Comparison of ENCODE assay signal across 28 mouse cellular contexts in the genomic region with DNA sequence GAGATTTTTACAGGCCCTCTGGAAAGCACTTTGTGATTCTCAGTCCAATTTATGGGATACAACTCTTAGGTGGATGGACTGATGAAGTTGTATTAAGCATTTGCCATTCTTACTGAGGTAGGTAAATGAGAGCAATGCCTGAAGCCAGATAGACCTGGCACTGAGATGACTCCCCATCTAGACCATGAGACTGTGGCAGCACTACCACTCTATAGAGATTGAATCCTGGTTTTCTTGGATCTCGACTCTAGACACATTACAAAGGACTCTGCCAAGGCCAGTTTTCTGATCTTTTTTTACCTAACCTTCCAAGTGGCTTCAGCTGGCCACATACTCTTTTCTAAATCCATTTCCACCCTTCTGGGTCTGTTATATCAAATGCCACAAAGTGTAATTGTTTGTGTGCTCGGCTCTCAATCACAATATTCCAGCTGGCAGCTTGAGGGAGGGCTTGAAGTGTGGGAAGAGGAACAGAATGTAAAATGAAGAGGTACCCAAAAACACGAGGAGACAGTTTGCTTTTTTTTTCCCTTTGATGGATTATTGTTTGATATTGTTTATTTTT.
DNase-seq lines count a peak whose midpoint lies in the region; ATAC-seq and TF ChIP-seq lines count a peak whose summit lies in the region.
"Had no signal": no experiment of that assay in that cellular context is flagged by ENCODE, and none has a peak within 500 bp of the region (broad histone marks: within the 10 kb centered on the region; RNA-seq: fewer than 3 reads in every experiment).

No protein-coding gene starts in this region.

- no peak for TF ChIP-seq CTCF in left cerebral cortex, adult 2 months (IDR thresholded peaks at IDR 0.05)
- no peak for TF ChIP-seq CTCF in layer of hippocampus, adult 2 months (conservative IDR thresholded peaks at IDR 0.05)

- H3K27me3 ChIP-seq in hindbrain, embryonic 15.5 days, result no peaks in the 10 kb centered on the region
- H3K27me3 ChIP-seq in hindbrain, embryonic 14.5 days (ENCODE audit: control insufficient read depth, insufficient read depth, low read length), result no peaks in the 10 kb centered on the region
- H3K27me3 ChIP-seq: embryonic facial prominence, embryonic 13.5 days; forebrain, embryonic 15.5 days; heart, embryonic 13.5 days; limb, embryonic 15.5 days; liver, embryonic 13.5 days had no signal

- 48% methylated on average over 3 of the region's 3 CpGs for WGBS in hindbrain, embryonic 15.5 days
- 64% methylated on average over 3 of the region's 3 CpGs for WGBS in hindbrain, embryonic 14.5 days

- H3K4me2 ChIP-seq in hindbrain, embryonic 15.5 days, result no peak overlapping the region
- H3K4me2 ChIP-seq in hindbrain, embryonic 14.5 days (replicated peaks), result no peak overlapping the region
- H3K4me2 ChIP-seq: embryonic facial prominence, embryonic 13.5 days; forebrain, embryonic 15.5 days; heart, embryonic 13.5 days; limb, embryonic 15.5 days; liver, embryonic 13.5 days had no signal

- peaks cover 9% of the 10 kb centered on the region for H3K36me3 ChIP-seq in hindbrain, embryonic 15.5 days
- peaks cover 15% of the 10 kb centered on the region for H3K36me3 ChIP-seq in hindbrain, embryonic 14.5 days (replicated peaks; ENCODE audit: control insufficient read depth, insufficient read depth)
- H3K36me3 ChIP-seq: embryonic facial prominence, embryonic 13.5 days; forebrain, embryonic 10.5 days; forebrain, embryonic 15.5 days; heart, embryonic 13.5 days; limb, embryonic 10.5 days; limb, embryonic 15.5 days; liver, embryonic 13.5 days had no signal

- H3K4me3 ChIP-seq in hindbrain, embryonic 15.5 days, result no peak overlapping the region
- no peak overlapping the region for H3K4me3 ChIP-seq in hindbrain, embryonic 14.5 days (replicated peaks; ENCODE audit: low read length)
- no peak overlapping the region for H3K4me3 ChIP-seq in left cerebral cortex, adult 2 months
- no peak overlapping the region for H3K4me3 ChIP-seq in layer of hippocampus, adult 2 months
- H3K4me3 ChIP-seq: embryonic facial prominence, embryonic 13.5 days; forebrain, embryonic 10.5 days; forebrain, embryonic 15.5 days; heart, embryonic 13.5 days; limb, embryonic 10.5 days; limb, embryonic 15.5 days; liver, embryonic 13.5 days had no signal

- ATAC-seq in hindbrain, embryonic 15.5 days (ENCODE audit: low FRiP score, low read depth), result no peak
- ATAC-seq in hindbrain, embryonic 14.5 days (ENCODE audit: low FRiP score), result no peak
- no peak for ATAC-seq in megakaryocyte, adult 5-6 weeks (ENCODE audit: poor library complexity, severe bottlenecking)
- ATAC-seq: CD4-positive, CD25-positive, alpha-beta regulatory T cell, adult 4 months; forebrain, embryonic 15.5 days; inflammation-experienced regulatory T-cells, adult 6 months; lung, postnatal 0 days had no signal

- peak overlapping the region; percentile 14; the same call in 1 of the 2 replicates for H3K27ac ChIP-seq in hindbrain, embryonic 15.5 days (replicated peaks)
- H3K27ac ChIP-seq in hindbrain, embryonic 14.5 days, result no peak overlapping the region
- peak overlapping the region; percentile 32; the same call in 1 of the 2 replicates for H3K27ac ChIP-seq in left cerebral cortex, adult 2 months
- H3K27ac ChIP-seq in layer of hippocampus, adult 2 months, result peak overlapping the region; percentile 89
- H3K27ac ChIP-seq: embryonic facial prominence, embryonic 13.5 days; forebrain, embryonic 10.5 days; forebrain, embryonic 15.5 days; heart, embryonic 13.5 days; limb, embryonic 10.5 days; limb, embryonic 15.5 days; liver, embryonic 13.5 days had no signal

- 0 out of 2 replicates have a peak, but pooled peaks cover 4% of the 10 kb centered on the region for H3K4me1 ChIP-seq in hindbrain, embryonic 15.5 days (replicated peaks)
- H3K4me1 ChIP-seq in hindbrain, embryonic 14.5 days (replicated peaks; ENCODE audit: control insufficient read depth, insufficient read depth, low read length), result no peaks in the 10 kb centered on the region
- H3K4me1 ChIP-seq: embryonic facial prominence, embryonic 13.5 days; forebrain, embryonic 10.5 days; heart, embryonic 13.5 days; limb, embryonic 10.5 days; limb, embryonic 15.5 days; liver, embryonic 13.5 days had no signal

- H3K9me3 ChIP-seq in hindbrain, embryonic 15.5 days, result no peaks in the 10 kb centered on the region
- no peaks in the 10 kb centered on the region for H3K9me3 ChIP-seq in hindbrain, embryonic 14.5 days (ENCODE audit: control insufficient read depth, low read length)
- H3K9me3 ChIP-seq: embryonic facial prominence, embryonic 13.5 days; forebrain, embryonic 10.5 days; forebrain, embryonic 15.5 days; heart, embryonic 13.5 days; limb, embryonic 10.5 days; limb, embryonic 15.5 days; liver, embryonic 13.5 days had no signal

- intact Hi-C loops in left cerebral cortex, adult 2 months (cut with DNase I), result loop anchor here (10.0 kb wide), 2 partner anchors 365 to 1245 kb away; no protein-coding TSS in a partner anchor
- intact Hi-C loops in left cerebral cortex, postnatal 36 days (cut with DNase I), result no loop called here

- no peak overlapping the region for H3K9ac ChIP-seq in hindbrain, embryonic 15.5 days
- H3K9ac ChIP-seq in hindbrain, embryonic 14.5 days, result no peak overlapping the region
- H3K9ac ChIP-seq: embryonic facial prominence, embryonic 13.5 days; forebrain, embryonic 15.5 days; heart, embryonic 13.5 days; limb, embryonic 15.5 days; liver, embryonic 13.5 days had no signal

- DNase-seq in hindbrain, embryonic 14.5 days (ENCODE audit: low spot score), result no peak
- no peak for DNase-seq in left cerebral cortex, adult 2 months (ENCODE audit: extremely low spot score in 1 of 2, low spot score in 2 of 2)
- no peak for DNase-seq in left cerebral cortex, postnatal 36 days (ENCODE audit: low spot score in 2 of 2)
- DNase-seq in layer of hippocampus, adult 2 months (ENCODE audit: low spot score in 2 of 2), result peak; percentile 35 to 49
- DNase-seq in retina, postnatal 1 day, result peak; percentile 52
- DNase-seq: adrenal gland, adult 2 months; adrenal gland, postnatal 36 days; cerebellum, adult 9-11 months; heart, postnatal 10 days; kidney, adult 11 months; kidney, postnatal 14 days; liver, embryonic 13.5 days; lung, adult 18-20 months; lung, postnatal 4 days; midbrain, embryonic 14.5 days; right cerebral cortex, postnatal 25 days; thymus, postnatal 14 days had no signal

Comparison
In these comparisons a context has a peak if more than half of its experiments do, and no peak if none do; other contexts are left out.
1. DNase-seq: peak in layer of hippocampus, adult 2 months (2 of 2) and retina, postnatal 1 day (single experiment); none in hindbrain, embryonic 14.5 days (single experiment), left cerebral cortex, adult 2 months (0 of 2) and left cerebral cortex, postnatal 36 days (0 of 2).